Mouse (Mus musculus): ENCODE results near the gene Upp2.

The Upp2 gene

GRCm38 (mm10) chr2:58754736-58755135 is 187.6 kb downstream of the Upp2 start:
- no peak for DNase-seq (ENCODE audit: low spot score in 2 of 2)

GRCm38 (mm10) chr2:58758081-58758480 is 191.0 kb downstream of the Upp2 start:
- DNase-seq (ENCODE audit: low spot score in 2 of 2): no peak

GRCm38 (mm10) chr2:58759676-58760075 is 192.6 kb downstream of the Upp2 start:
- no peak for DNase-seq (ENCODE audit: low spot score in 2 of 2)

- DNase-seq (ENCODE audit: low spot score in 2 of 2): peak; percentile 63 to 72
Observed at GRCm38 (mm10) chr2:58765141-58765540, 198.0 kb downstream of the Upp2 start.

- DNase-seq (ENCODE audit: low spot score in 2 of 2): peak in 1 of 2 experiments; percentile 13
Observed at GRCm38 (mm10) chr2:58773833-58774232, 206.7 kb downstream of the Upp2 start.

GRCm38 (mm10) chr2:58778986-58779495 is 211.9 kb downstream of the Upp2 start:
- DNase-seq (ENCODE audit: low spot score in 2 of 2): no peak

GRCm38 (mm10) chr2:58783526-58783925 is 216.4 kb downstream of the Upp2 start:
- no peak for DNase-seq (ENCODE audit: low spot score in 2 of 2)

GRCm38 (mm10) chr2:58786177-58786576 is 219.1 kb downstream of the Upp2 start:
- DNase-seq (ENCODE audit: low spot score in 2 of 2): no peak

- no peak for DNase-seq (ENCODE audit: low spot score in 2 of 2)
Observed at GRCm38 (mm10) chr2:58786681-58787080, 219.6 kb downstream of the Upp2 start.

GRCm38 (mm10) chr2:58787360-58787759 is 220.3 kb downstream of the Upp2 start:
- DNase-seq (ENCODE audit: low spot score in 2 of 2): no peak

GRCm38 (mm10) chr2:58789934-58790333 is 222.8 kb downstream of the Upp2 start:
- no peak for DNase-seq (ENCODE audit: low spot score in 2 of 2)

GRCm38 (mm10) chr2:58790361-58790760 is 223.3 kb downstream of the Upp2 start:
- no peak for DNase-seq (ENCODE audit: low spot score in 2 of 2)

GRCm38 (mm10) chr2:58794489-58794888 is 227.4 kb downstream of the Upp2 start:
- DNase-seq (ENCODE audit: low spot score in 2 of 2): no peak

- DNase-seq (ENCODE audit: low spot score in 2 of 2): no peak
Observed at GRCm38 (mm10) chr2:58795432-58795831, 228.3 kb downstream of the Upp2 start.

- no peak for DNase-seq (ENCODE audit: low spot score in 2 of 2)
Observed at GRCm38 (mm10) chr2:58797506-58797905, 230.4 kb downstream of the Upp2 start.

GRCm38 (mm10) chr2:58799126-58799525 is 232.0 kb downstream of the Upp2 start:
- DNase-seq (ENCODE audit: low spot score in 2 of 2): no peak

GRCm38 (mm10) chr2:58799623-58800022 is 232.5 kb downstream of the Upp2 start:
- no peak for DNase-seq (ENCODE audit: low spot score in 2 of 2)

- DNase-seq (ENCODE audit: low spot score in 2 of 2): no peak
Observed at GRCm38 (mm10) chr2:58812941-58813340, 245.8 kb downstream of the Upp2 start.

GRCm38 (mm10) chr2:58828910-58829600 is 262.0 kb downstream of the Upp2 start:
- DNase-seq (ENCODE audit: low spot score in 2 of 2): no peak

- DNase-seq (ENCODE audit: low spot score in 2 of 2): peak in 1 of 2 experiments; percentile 6
Observed at GRCm38 (mm10) chr2:58829981-58830742, 263.1 kb downstream of the Upp2 start.

- no peak for DNase-seq (ENCODE audit: low spot score in 2 of 2)
Observed at GRCm38 (mm10) chr2:58832253-58832980, 265.3 kb downstream of the Upp2 start.

GRCm38 (mm10) chr2:58841021-58841420 is 273.9 kb downstream of the Upp2 start:
- DNase-seq (ENCODE audit: low spot score in 2 of 2): no peak

Measured in right cerebral cortex, adult 2 months (tissue).